Mouse (Mus musculus) myocyte (in vitro differentiated cells): ENCODE data around the gene Gm20914. TPM values are rescaled to one million over a fixed set of nuclear protein-coding genes. Genes with fewer than 3 reads are reported as not detected.
"Not testable (repeated sequence)": the region's sequence is repeated elsewhere in the genome, so short reads cannot be mapped to it uniquely, and the experiment has no call there.

Source experiments
- H3K27me3 ChIP-seq: one replicate; pipeline ENCODE4 v1.6.1; 2011; ENCODE audit not compliant: control insufficient read depth, insufficient read depth, insufficient read length
- H3K36me3 ChIP-seq: one replicate; pipeline ENCODE4 v1.6.1; 2011; ENCODE audit not compliant: control insufficient read depth, insufficient read depth
- H3K4me2 ChIP-seq: one replicate; pipeline ENCODE4 v1.6.1; 2011; ENCODE audit warnings: low read depth, control low read depth
- H3K4me3 ChIP-seq: one replicate; pipeline ENCODE4 v1.5.1; 2011; ENCODE audit warnings: mild to moderate bottlenecking, control low read depth, moderate library complexity
- H3K79me2 ChIP-seq: one replicate; pipeline ENCODE4 v1.6.1; 2011; ENCODE audit not compliant: control insufficient read depth, insufficient read depth
- H3ac ChIP-seq: one replicate; pipeline ENCODE4 v1.6.1; 2011; ENCODE audit not compliant: control insufficient read depth, insufficient read length
- polyA plus RNA-seq: library from polyadenylated mRNA; unstranded; fragments of >200 nt; fragmentation: generic; extraction: Trizol; gene quantifications from one replicate; pipeline ENCODE4 v1.2.1, GENCODE M21; 2012; ENCODE audit warnings: missing spikeins

The Gm20914 gene
- not detected for polyA plus RNA-seq

GRCm38 (mm10) chrY:5725678-5726077, at the start of gene Gm20914:
TSS of gene Gm20914 (plus strand) at chrY:5725978.
- H3K4me2 ChIP-seq, H3K36me3 ChIP-seq, H3K79me2 ChIP-seq, H3K27me3 ChIP-seq, H3ac ChIP-seq, H3K4me3 ChIP-seq: not testable (repeated sequence)

Other genes with a start within 250 kb of the Gm20914 start
- not detected for gene Gm21854, start 69.0 kb upstream of the Gm20914 start, polyA plus RNA-seq
- not detected for gene Gm28171, start 67.4 kb downstream of the Gm20914 start, polyA plus RNA-seq
- not detected for gene Gm21778, start 216.5 kb downstream of the Gm20914 start, polyA plus RNA-seq